Mouse (Mus musculus): ENCODE data around the gene Irs2.

- TF ChIP-seq CTCF (IDR thresholded peaks at IDR 0.05; ENCODE audit: low read depth) (no peak), EP300 (IDR thresholded peaks at IDR 0.05; ENCODE audit: low read depth) (no peak)
Observed at GRCm38 (mm10) chr8:10978377-10978776, 29.9 kb downstream of the Irs2 start.

All from heart, postnatal 0 days (tissue).